Mouse (Mus musculus): ENCODE measurements around the gene Cntn3.

DNA sequence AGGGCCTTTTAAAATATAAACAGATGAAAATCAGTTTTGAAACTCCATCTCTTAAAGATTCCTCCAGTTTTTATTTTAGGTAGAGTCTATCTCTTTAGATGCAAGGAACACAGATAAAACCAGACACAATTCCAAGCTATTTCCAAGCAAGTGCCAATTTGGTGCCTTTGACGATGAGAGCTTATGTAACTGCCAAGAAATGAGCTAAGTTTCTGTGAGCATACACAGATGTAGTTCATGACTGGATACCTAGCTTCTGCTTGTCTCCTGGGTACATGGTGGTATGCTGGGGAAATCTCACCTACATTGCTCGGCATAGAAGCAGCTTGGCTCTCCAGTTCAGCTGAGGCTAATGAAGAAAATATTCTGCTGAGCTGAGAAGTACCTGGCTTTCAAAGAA, 246.2 kb downstream of the Cntn3 start:
- TF ChIP-seq CTCF (IDR thresholded peaks at IDR 0.05; ENCODE audit: insufficient read depth, low read length) (no peak), POLR2A (IDR thresholded peaks at IDR 0.05; ENCODE audit: borderline replicate concordance, extremely low read depth, low read depth, low read length) (no peak)

Measured in lung, adult 2 months (tissue).